In genomic region chr8:111747866-111748649, GRCm38 (mm10) we compare ENCODE assay signal across 19 mouse cellular contexts. TPM values are rescaled to one million over a fixed set of nuclear protein-coding genes. Genes with fewer than 3 reads are reported as not detected.
A peak's percentile ranks its signal among the peaks of the same experiment; 100 is the strongest.
DNase-seq lines count a peak whose midpoint lies in the region; ATAC-seq and TF ChIP-seq lines count a peak whose summit lies in the region.
"Had no signal": no experiment of that assay in that cellular context is flagged by ENCODE, and none has a peak within 500 bp of the region (broad histone marks: within the 10 kb centered on the region; RNA-seq: fewer than 3 reads in every experiment).

No protein-coding gene starts in this region.

- no peak overlapping the region for H3K4me3 ChIP-seq in kidney, embryonic 15.5 days (replicated peaks)
- no peak overlapping the region for H3K4me3 ChIP-seq in ES-E14 (ENCODE audit: insufficient read depth in 1 of 2, low read depth in 1 of 2, low read length in 2 of 2, poor library complexity in 1 of 2, severe bottlenecking in 1 of 2)
- H3K4me3 ChIP-seq: forebrain, embryonic 12.5 days; hindbrain, embryonic 15.5 days; limb, embryonic 13.5 days had no signal

- no peak for DNase-seq in kidney, postnatal 14 days
- no peak for DNase-seq in ES-E14 (ENCODE audit: low read depth, low spot score)
- peak; percentile 61 for DNase-seq in adrenal gland, postnatal 14 days
- peak; percentile 66 for DNase-seq in yolk sac, embryonic 10.5 days (ENCODE audit: low spot score)
- DNase-seq in layer of hippocampus, adult 18-20 months (ENCODE audit: low spot score in 2 of 2) = no peak
- no peak for DNase-seq in right cerebral cortex, postnatal 36 days (ENCODE audit: low spot score in 2 of 2)
- DNase-seq: cerebellum, adult 2 months; liver, postnatal 0 days; thymus, adult 18-20 months had no signal

- no peak overlapping the region for H3K4me2 ChIP-seq in kidney, embryonic 15.5 days
- H3K4me2 ChIP-seq: forebrain, embryonic 12.5 days; hindbrain, embryonic 15.5 days; limb, embryonic 13.5 days had no signal

- H3K27ac ChIP-seq in kidney, embryonic 15.5 days = peak overlapping the region; percentile 29; the same call in 1 of the 2 replicates
- H3K27ac ChIP-seq in ES-E14 (ENCODE audit: insufficient read depth, low read depth, low read length, poor library complexity, severe bottlenecking) = peak overlapping the region; percentile 87; the same call in 1 of the 2 replicates
- H3K27ac ChIP-seq: forebrain, embryonic 12.5 days; hindbrain, embryonic 15.5 days; limb, embryonic 13.5 days had no signal

- 56% methylated on average over 8 of the region's 8 CpGs for WGBS in kidney, embryonic 15.5 days

- H3K27me3 ChIP-seq in kidney, embryonic 15.5 days = no peaks in the 10 kb centered on the region
- H3K27me3 ChIP-seq: hindbrain, embryonic 15.5 days; limb, embryonic 13.5 days had no signal

- no peaks in the 10 kb centered on the region for H3K36me3 ChIP-seq in kidney, embryonic 15.5 days
- no peaks in the 10 kb centered on the region for H3K36me3 ChIP-seq in ES-E14 (ENCODE audit: control insufficient read depth, insufficient read depth, low read length, poor library complexity, severe bottlenecking)
- H3K36me3 ChIP-seq: forebrain, embryonic 12.5 days; hindbrain, embryonic 15.5 days; limb, embryonic 13.5 days had no signal

- ATAC-seq in kidney, embryonic 15.5 days (replicated peaks; ENCODE audit: low FRiP score) = no peak
- ATAC-seq: liver, postnatal 0 days had no signal

- H3K9ac ChIP-seq in kidney, embryonic 15.5 days = no peak overlapping the region
- H3K9ac ChIP-seq in ES-E14 (ENCODE audit: insufficient read depth, low read depth, low read length, poor library complexity, severe bottlenecking) = 0 out of 2 replicates have a peak overlapping the region, but pooled peaks have one; percentile 13
- H3K9ac ChIP-seq: forebrain, embryonic 12.5 days; hindbrain, embryonic 15.5 days; limb, embryonic 13.5 days; liver, postnatal 0 days had no signal

- peaks cover 37% of the 10 kb centered on the region for H3K4me1 ChIP-seq in kidney, embryonic 15.5 days
- H3K4me1 ChIP-seq in ES-E14 (ENCODE audit: control insufficient read depth in 2 of 2, insufficient read depth in 2 of 2, low read length in 2 of 2, poor library complexity in 1 of 2) = peaks cover 12 to 30% of the 10 kb centered on the region in 2 experiments

- H3K9me3 ChIP-seq in kidney, embryonic 15.5 days (replicated peaks) = no peaks in the 10 kb centered on the region
- no peaks in the 10 kb centered on the region for H3K9me3 ChIP-seq in ES-E14 (ENCODE audit: control insufficient read depth, insufficient read depth, low read depth, low read length)
- H3K9me3 ChIP-seq: forebrain, embryonic 12.5 days; hindbrain, embryonic 15.5 days; limb, embryonic 13.5 days had no signal

- in situ Hi-C loops in ES-E14 (cut with MboI; ENCODE audit: low sequenced_read_pairs in 2 of 2, unreplicated experiment in 2 of 2) = no loop called here

TF ChIP-seq in ES-E14, 5 proteins besides CTCF, POLR2A, EP300 and RAD21:
- TF ChIP-seq HCFC1 (IDR thresholded peaks at IDR 0.05; ENCODE audit: borderline replicate concordance, insufficient read depth, low read length) (no peak), ZC3H11A (IDR thresholded peaks at IDR 0.05; ENCODE audit: borderline replicate concordance, low read depth, low read length) (no peak)

RNA-seq across cellular contexts. Expression of gene Bcar1, which starts 4.4 kb away (rescaled TPM):
- polyA plus RNA-seq in kidney, embryonic 15.5 days (2015; fragmentation: Nextera tagmentation; extraction: Ambion mirVana) = 45.7 and 53.8 TPM in 2 replicates
- total RNA-seq in ES-E14 (2012; rRNA removed) = 52.9 and 72.6 TPM in 2 replicates
- 59.6 and 67.1 TPM in 2 replicates for total RNA-seq in adrenal gland, postnatal 14 days (2021)
- 10 to 100 TPM; 61.4 to 63.7 TPM for total RNA-seq in layer of hippocampus, adult 18-20 months (2021)
- total RNA-seq: granulocyte monocyte progenitor cell, adult 5-6 weeks had no signal

RNA-seq across cellular contexts. Expression of gene Ctrb1, which starts 57.2 kb away (rescaled TPM):
- 0.45 and 5.2 TPM in 2 replicates for polyA plus RNA-seq in kidney, embryonic 15.5 days (2015; fragmentation: Nextera tagmentation; extraction: Ambion mirVana)
- total RNA-seq in ES-E14 (2012; rRNA removed) = 0.22 and 0.48 TPM in 2 replicates
- total RNA-seq in adrenal gland, postnatal 14 days (2021) = 0.41 TPM in 1 of 2 replicates, not detected in the other
- not detected for total RNA-seq in layer of hippocampus, adult 18-20 months (2021)
- total RNA-seq: granulocyte monocyte progenitor cell, adult 5-6 weeks; layer of hippocampus, adult 8-10 months; left cerebral cortex, adult 8-10 months; neutrophil, adult 5-6 weeks had no signal
- polyA plus RNA-seq: embryonic facial prominence, embryonic 14.5 days; forebrain, embryonic 12.5 days; kidney, embryonic 14.5 days had no signal

Comparison
In these comparisons a context has a peak if more than half of its experiments do, and no peak if none do; other contexts are left out.
1. DNase-seq: peak in adrenal gland, postnatal 14 days (single experiment) and yolk sac, embryonic 10.5 days (single experiment); none in kidney, postnatal 14 days (single experiment), ES-E14 (single experiment), layer of hippocampus, adult 18-20 months (0 of 2) and right cerebral cortex, postnatal 36 days (0 of 2).